Mouse (Mus musculus) frontal cortex, postnatal 25 days (tissue): ENCODE results near the gene Sipa1.

Experiments
- DNase-seq, 2 experiments: peaks; one replicate each; pipeline ENCODE4 v3.0.0; 2022; ENCODE audit warnings: low spot score in 2 of 2

The Sipa1 gene

GRCm38 (mm10) chr19:5662981-5663913 lies at the start of gene Sipa1:
Sipa1 (minus strand) TSS chr19:5663707.
- peak; percentile 47 to 56 for DNase-seq

GRCm38 (mm10) chr19:5713255-5713654 lies 49.7 kb upstream of the Sipa1 start:
- no peak for DNase-seq

GRCm38 (mm10) chr19:5711907-5712460 lies 48.5 kb upstream of the Sipa1 start:
- DNase-seq: no peak

- DNase-seq: peak in 1 of 2 experiments; percentile 66
Measured at GRCm38 (mm10) chr19:5711218-5711617, 47.7 kb upstream of the Sipa1 start.

- DNase-seq: no peak
Measured at GRCm38 (mm10) chr19:5710581-5710980, 47.1 kb upstream of the Sipa1 start.

- no peak for DNase-seq
Measured at GRCm38 (mm10) chr19:5710068-5710467, 46.6 kb upstream of the Sipa1 start.

- no peak for DNase-seq
Measured at GRCm38 (mm10) chr19:5704801-5705571, 41.5 kb upstream of the Sipa1 start.

- no peak for DNase-seq
Measured at GRCm38 (mm10) chr19:5704163-5704800, 40.8 kb upstream of the Sipa1 start, which contains the start of gene Kcnk7. Kcnk7 (plus strand) TSS chr19:5704367.

- DNase-seq: no peak
Measured at GRCm38 (mm10) chr19:5695849-5696462, 32.4 kb upstream of the Sipa1 start.

- no peak for DNase-seq
Measured at GRCm38 (mm10) chr19:5693801-5694200, 30.3 kb upstream of the Sipa1 start.

GRCm38 (mm10) chr19:5692913-5693396 lies 29.4 kb upstream of the Sipa1 start:
- DNase-seq: no peak

GRCm38 (mm10) chr19:5692086-5692912 lies 28.8 kb upstream of the Sipa1 start:
- DNase-seq: no peak

GRCm38 (mm10) chr19:5691601-5692000 lies 28.1 kb upstream of the Sipa1 start:
- DNase-seq: no peak

GRCm38 (mm10) chr19:5690343-5690735 lies 26.8 kb upstream of the Sipa1 start:
- DNase-seq: no peak

- DNase-seq: peak; percentile 57 to 65
Measured at GRCm38 (mm10) chr19:5689565-5690342, 26.2 kb upstream of the Sipa1 start.

- no peak for DNase-seq
Measured at GRCm38 (mm10) chr19:5689088-5689428, 25.6 kb upstream of the Sipa1 start.

GRCm38 (mm10) chr19:5688200-5689087 lies 24.9 kb upstream of the Sipa1 start, which contains the start of the genes Map3k11 and Pcnx3:
Map3k11 (plus strand) TSS chr19:5688742.
Pcnx3 (minus strand) TSS chr19:5688908.
- peak; percentile 95 for DNase-seq

- no peak for DNase-seq
Measured at GRCm38 (mm10) chr19:5687738-5688137, 24.2 kb upstream of the Sipa1 start.
